Mouse (Mus musculus) cortical plate, adult 2 months (tissue): ENCODE data around the gene Emp2.

Source experiments
- CTCF ChIP-seq: fragments of 200-500 bp; IDR thresholded peaks from 2 replicates; pipeline ENCODE4 v1.5.1; 2011; ENCODE audit warnings: mild to moderate bottlenecking, control low read depth, low read length; ENCODE audit not compliant: insufficient read depth; ENCODE audit errors: extremely low read depth
- POLR2A ChIP-seq: fragments of 200-500 bp; IDR thresholded peaks from 2 replicates; pipeline ENCODE4 v1.6.1; 2011; ENCODE audit warnings: mild to moderate bottlenecking, low read length, control low read depth; ENCODE audit not compliant: insufficient read depth; ENCODE audit errors: extremely low read depth

DNA sequence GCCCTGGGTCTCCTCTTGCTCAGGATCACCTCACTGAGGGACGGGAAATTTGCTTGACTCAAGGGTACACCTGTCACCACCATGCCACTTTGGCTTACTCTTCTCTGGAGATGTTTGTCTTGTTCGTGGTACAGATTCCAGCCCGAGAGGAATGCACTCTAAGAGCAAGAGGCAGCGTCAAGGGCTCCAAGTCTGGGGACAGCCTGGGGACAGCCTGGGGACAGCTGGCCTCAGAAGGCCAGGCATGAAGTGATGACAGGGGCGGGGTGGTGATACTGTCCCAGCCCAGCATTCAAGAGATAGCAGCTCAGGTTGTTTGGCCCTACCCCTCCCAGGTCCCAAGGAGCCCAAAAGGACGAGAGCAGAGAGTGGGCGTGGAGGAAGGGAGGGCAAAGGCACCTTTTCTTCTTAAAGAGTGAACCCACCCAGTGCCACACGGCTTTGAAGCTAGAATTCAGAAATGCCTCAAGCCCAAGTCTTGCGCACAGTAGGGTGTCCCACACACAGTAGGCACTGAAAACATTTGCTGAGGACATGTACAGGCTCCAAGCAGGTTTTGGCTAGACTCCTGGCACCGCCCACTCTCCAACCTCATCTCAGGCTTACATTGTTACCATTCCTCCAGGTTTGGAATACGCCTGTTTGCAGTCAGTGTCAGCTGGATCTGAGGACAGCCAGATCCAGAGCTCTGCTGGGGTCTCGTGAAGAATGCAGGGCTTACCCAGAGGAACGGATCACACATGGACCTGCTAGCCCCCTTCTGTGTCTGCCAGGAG, 23.8 kb upstream of the Emp2 start:
- TF ChIP-seq CTCF (no peak), POLR2A (no peak)
